Mouse (Mus musculus) heart, embryonic 15.5 days (tissue): ENCODE measurements around the gene Trim34a. TPM values are rescaled to one million over a fixed set of nuclear protein-coding genes. Genes with fewer than 3 reads are reported as not detected.
"Not testable (repeated sequence)": the region's sequence is repeated elsewhere in the genome, so short reads cannot be mapped to it uniquely, and the experiment has no call there.

Source experiments
- ATAC-seq: fragments of 200-750 bp; cut with Nextera tagmentation; replicated peaks from 2 replicates; pipeline ENCODE4 v1.8.0; 2017; ENCODE audit warnings: low read depth, moderate TSS enrichment; ENCODE audit not compliant: insufficient number of reproducible peaks, insufficient read depth, low FRiP score
- H3K27ac ChIP-seq: fragments of 300-500 bp; sonication (generic); 2 replicates; pipeline ENCODE4 v1.5.1; 2015; ENCODE audit warnings: mild to moderate bottlenecking, inconsistent platforms
- H3K27me3 ChIP-seq: fragments of 300-500 bp; sonication (generic); 2 replicates; pipeline ENCODE4 v1.6.1; 2015; ENCODE audit warnings: inconsistent platforms
- H3K36me3 ChIP-seq: fragments of 300-500 bp; sonication (generic); 2 replicates; pipeline ENCODE4 v1.6.1; 2015; ENCODE audit warnings: mild to moderate bottlenecking, inconsistent platforms
- H3K4me1 ChIP-seq: fragments of 300-500 bp; sonication (generic); replicated peaks from 2 replicates; pipeline ENCODE4 v1.6.1; 2015; ENCODE audit warnings: inconsistent platforms
- H3K4me2 ChIP-seq: fragments of 300-500 bp; sonication (generic); 2 replicates; pipeline ENCODE4 v1.6.1; 2015; ENCODE audit warnings: inconsistent platforms, mild to moderate bottlenecking, moderate library complexity
- H3K4me3 ChIP-seq: fragments of 300-500 bp; sonication (generic); 2 replicates; pipeline ENCODE4 v1.5.1; 2015; ENCODE audit warnings: mild to moderate bottlenecking, inconsistent platforms
- H3K9ac ChIP-seq: fragments of 300-500 bp; sonication (generic); 2 replicates; pipeline ENCODE4 v1.6.1; 2015; ENCODE audit warnings: mild to moderate bottlenecking, inconsistent platforms
- H3K9me3 ChIP-seq: fragments of 300-500 bp; sonication (generic); replicated peaks from 2 replicates; pipeline ENCODE4 v1.6.1; 2016; ENCODE audit warnings: inconsistent platforms
- WGBS: fragments of 180-500 bp; shearing (Covaris S2); methylation state at CpG from one replicate; pipeline ENCODE4 v1.1.7; 2015; ENCODE audit warnings: mixed read lengths; 5-methylcytosine and 5-hydroxymethylcytosine counted together
- polyA plus RNA-seq: library from polyadenylated mRNA; unstranded; fragments of >200 nt; fragmentation: Nextera tagmentation; extraction: Ambion mirVana; gene quantifications from 2 replicates; pipeline ENCODE4 v1.2.1, GENCODE M21; 2015

Gene Trim34a
- 2.7 and 3.0 TPM in 2 replicates for polyA plus RNA-seq

- ATAC-seq: no peak
- Histone ChIP-seq H3K27ac (peak within 1 kb of the TSS; percentile 71), H3K9me3 (no peaks in the 10 kb centered on the region), H3K4me1 (0 out of 2 replicates have a peak, but pooled peaks cover 3% of the 10 kb centered on the region), H3K4me3 (peak within 1 kb of the TSS; percentile 77), H3K4me2 (peak within 1 kb of the TSS; percentile 67), H3K9ac (peak within 1 kb of the TSS; percentile 71), H3K27me3 (no peaks in the 10 kb centered on the region), H3K36me3 (no peaks in the 10 kb centered on the region)
- WGBS: 4% methylated on average over 13 of the region's 13 CpGs
Measured at GRCm38 (mm10) chr7:104244287-104245181, at the start of gene Trim34a. Gene Trim34a, plus strand, starts transcription at chr7:104244457.

- no peak within 1 kb of the TSS for H3K4me3 ChIP-seq
- no peak for ATAC-seq
- H3K4me2 ChIP-seq: no peak within 1 kb of the TSS
- no peaks in the 10 kb centered on the region for H3K9me3 ChIP-seq
- 76% methylated on average over 6 of the region's 6 CpGs for WGBS
- 0 out of 2 replicates have a peak, but pooled peaks cover 3% of the 10 kb centered on the region for H3K27me3 ChIP-seq
- H3K9ac ChIP-seq: no peak within 1 kb of the TSS
- H3K36me3 ChIP-seq: no peaks in the 10 kb centered on the region
- H3K27ac ChIP-seq: no peak within 1 kb of the TSS
- no peaks in the 10 kb centered on the region for H3K4me1 ChIP-seq
Measured at GRCm38 (mm10) chr7:104195885-104196284, 48.4 kb upstream of the Trim34a start, which contains the start of gene Olfr649. Gene Olfr649, minus strand, starts transcription at chr7:104195985.

GRCm38 (mm10) chr7:104199822-104200221, 44.4 kb upstream of the Trim34a start:
- 5% methylated on average over 5 of the region's 5 CpGs for WGBS
- no peaks in the 10 kb centered on the region for H3K9me3 ChIP-seq
- H3K4me1 ChIP-seq: no peaks in the 10 kb centered on the region
- no peak overlapping the region for H3K4me2 ChIP-seq
- H3K27ac ChIP-seq: no peak overlapping the region
- ATAC-seq: no peak
- H3K9ac ChIP-seq: no peak overlapping the region
- 0 out of 2 replicates have a peak, but pooled peaks cover 3% of the 10 kb centered on the region for H3K27me3 ChIP-seq
- no peak overlapping the region for H3K4me3 ChIP-seq
- no peaks in the 10 kb centered on the region for H3K36me3 ChIP-seq

GRCm38 (mm10) chr7:104206197-104206596, 38.1 kb upstream of the Trim34a start:
- Histone ChIP-seq H3K4me1 (no peaks in the 10 kb centered on the region), H3K4me3 (no peak overlapping the region), H3K4me2 (no peak overlapping the region), H3K36me3 (no peaks in the 10 kb centered on the region), H3K9me3 (no peaks in the 10 kb centered on the region), H3K27me3 (no peaks in the 10 kb centered on the region), H3K9ac (no peak overlapping the region), H3K27ac (no peak overlapping the region)
- ATAC-seq: no peak
- 87% methylated on average over 7 of the region's 7 CpGs for WGBS

- H3K4me1 ChIP-seq: peaks cover 11% of the 10 kb centered on the region; the same call in 1 of the 2 replicates
- H3K4me3 ChIP-seq: no peak overlapping the region
- no peaks in the 10 kb centered on the region for H3K9me3 ChIP-seq
- ATAC-seq: no peak
- no peak overlapping the region for H3K9ac ChIP-seq
- WGBS: 47% methylated on average over 1 of the region's 1 CpGs
- H3K27me3 ChIP-seq: no peaks in the 10 kb centered on the region
- no peaks in the 10 kb centered on the region for H3K36me3 ChIP-seq
- H3K27ac ChIP-seq: no peak overlapping the region
- H3K4me2 ChIP-seq: no peak overlapping the region
Measured at GRCm38 (mm10) chr7:104216011-104216535, 28.2 kb upstream of the Trim34a start.

- 69% methylated on average over 2 of the region's 2 CpGs for WGBS
- no peak overlapping the region for H3K4me3 ChIP-seq
- no peaks in the 10 kb centered on the region for H3K27me3 ChIP-seq
- no peaks in the 10 kb centered on the region for H3K36me3 ChIP-seq
- no peaks in the 10 kb centered on the region for H3K9me3 ChIP-seq
- no peak overlapping the region for H3K9ac ChIP-seq
- no peak overlapping the region for H3K4me2 ChIP-seq
- ATAC-seq: no peak
- H3K4me1 ChIP-seq: peaks cover 11% of the 10 kb centered on the region; the same call in 1 of the 2 replicates
- no peak overlapping the region for H3K27ac ChIP-seq
Measured at GRCm38 (mm10) chr7:104217881-104218280, 26.4 kb upstream of the Trim34a start.

GRCm38 (mm10) chr7:104218701-104219569, 25.3 kb upstream of the Trim34a start, which contains the start of gene Trim6:
Gene Trim6, plus strand, starts transcription at chr7:104218793.
- H3K9me3 ChIP-seq: no peaks in the 10 kb centered on the region
- peak within 1 kb of the TSS; percentile 43 for H3K27ac ChIP-seq
- 1% methylated on average over 37 of the region's 37 CpGs for WGBS
- no peaks in the 10 kb centered on the region for H3K27me3 ChIP-seq
- peak; percentile 87 for ATAC-seq
- peaks cover 11% of the 10 kb centered on the region; the same call in 1 of the 2 replicates for H3K4me1 ChIP-seq
- no peaks in the 10 kb centered on the region for H3K36me3 ChIP-seq
- peak within 1 kb of the TSS; percentile 51 for H3K9ac ChIP-seq
- peak within 1 kb of the TSS; percentile 80 for H3K4me2 ChIP-seq
- H3K4me3 ChIP-seq: peak within 1 kb of the TSS; percentile 59

- ATAC-seq: no peak
- Histone ChIP-seq H3K4me2 (no peak overlapping the region), H3K4me1 (no peaks in the 10 kb centered on the region), H3K4me3 (no peak overlapping the region), H3K9me3 (no peaks in the 10 kb centered on the region), H3K36me3 (no peaks in the 10 kb centered on the region), H3K27me3 (no peaks in the 10 kb centered on the region), H3K9ac (no peak overlapping the region), H3K27ac (no peak overlapping the region)
- 34% methylated on average over 2 of the region's 2 CpGs for WGBS
Measured at GRCm38 (mm10) chr7:104231203-104231602, 13.1 kb upstream of the Trim34a start.

GRCm38 (mm10) chr7:104240857-104241256, 3.4 kb upstream of the Trim34a start:
- H3K4me2 ChIP-seq: no peak overlapping the region
- no peak overlapping the region for H3K9ac ChIP-seq
- H3K4me3 ChIP-seq: no peak overlapping the region
- no peak for ATAC-seq
- no peaks in the 10 kb centered on the region for H3K36me3 ChIP-seq
- no peak overlapping the region for H3K27ac ChIP-seq
- H3K4me1 ChIP-seq: 0 out of 2 replicates have a peak, but pooled peaks cover 3% of the 10 kb centered on the region
- H3K9me3 ChIP-seq: no peaks in the 10 kb centered on the region
- H3K27me3 ChIP-seq: no peaks in the 10 kb centered on the region

GRCm38 (mm10) chr7:104243616-104244015, 641 bp upstream of the Trim34a start:
- Histone ChIP-seq H3K4me1 (0 out of 2 replicates have a peak, but pooled peaks cover 3% of the 10 kb centered on the region), H3K36me3 (no peaks in the 10 kb centered on the region), H3K27ac (no peak overlapping the region), H3K9ac (no peak overlapping the region), H3K27me3 (no peaks in the 10 kb centered on the region), H3K4me2 (peak overlapping the region; percentile 67), H3K9me3 (no peaks in the 10 kb centered on the region), H3K4me3 (no peak overlapping the region)
- 82% methylated on average over 1 of the region's 1 CpGs for WGBS
- no peak for ATAC-seq

GRCm38 (mm10) chr7:104260380-104260779, 16.1 kb downstream of the Trim34a start:
- not testable (repeated sequence) for H3K27me3 ChIP-seq, H3K36me3 ChIP-seq, H3K27ac ChIP-seq, H3K9me3 ChIP-seq, H3K9ac ChIP-seq, H3K4me2 ChIP-seq, ATAC-seq, H3K4me3 ChIP-seq, H3K4me1 ChIP-seq
- WGBS: 75% methylated on average over 4 of the region's 4 CpGs
